ENCODE assay signal across 15 mouse cellular contexts in genomic region chr9:52013900-52014455, GRCm38 (mm10). TPM values are rescaled to one million over a fixed set of nuclear protein-coding genes. Genes with fewer than 3 reads are reported as not detected.
A peak's percentile ranks its signal among the peaks of the same experiment; 100 is the strongest.
DNase-seq lines count a peak whose midpoint lies in the region; ATAC-seq and TF ChIP-seq lines count a peak whose summit lies in the region.
"Had no signal": no experiment of that assay in that cellular context is flagged by ENCODE, and none has a peak within 500 bp of the region (broad histone marks: within the 10 kb centered on the region; RNA-seq: fewer than 3 reads in every experiment).

No protein-coding gene starts in this region.

- WGBS in limb, embryonic 10.5 days = 80% methylated on average over 5 of the region's 5 CpGs
- WGBS in lung, postnatal 0 days = 46% methylated on average over 5 of the region's 5 CpGs

- H3K27ac ChIP-seq in gastrocnemius, adult 2 months = peak overlapping the region; percentile 36
- H3K27ac ChIP-seq in brown adipose tissue, adult 24 weeks (replicated peaks; ENCODE audit: low read depth, low read length) = peak overlapping the region; percentile 79
- no peak overlapping the region for H3K27ac ChIP-seq in limb, embryonic 10.5 days
- H3K27ac ChIP-seq in lung, postnatal 0 days (ENCODE audit: low read length) = no peak overlapping the region
- H3K27ac ChIP-seq: limb, embryonic 13.5 days had no signal

- H3K4me2 ChIP-seq in lung, postnatal 0 days (replicated peaks; ENCODE audit: low read depth, low read length) = no peak overlapping the region
- H3K4me2 ChIP-seq: limb, embryonic 13.5 days had no signal

- no peak for ATAC-seq in lung, postnatal 0 days
- ATAC-seq: inflammation-experienced regulatory T-cells, adult 6 months had no signal

- H3K4me1 ChIP-seq in brown adipose tissue, adult 24 weeks (ENCODE audit: control insufficient read depth, insufficient read depth, insufficient read length, low read length) = peaks cover 11% of the 10 kb centered on the region
- H3K4me1 ChIP-seq in limb, embryonic 10.5 days = no peaks in the 10 kb centered on the region
- no peaks in the 10 kb centered on the region for H3K4me1 ChIP-seq in lung, postnatal 0 days (ENCODE audit: insufficient read depth, low read depth, low read length)
- H3K4me1 ChIP-seq: limb, embryonic 13.5 days; megakaryocyte, embryonic 14.5 days had no signal

- no peaks in the 10 kb centered on the region for H3K9me3 ChIP-seq in limb, embryonic 10.5 days (replicated peaks)
- no peaks in the 10 kb centered on the region for H3K9me3 ChIP-seq in lung, postnatal 0 days (ENCODE audit: low read length)
- H3K9me3 ChIP-seq: G1E; limb, embryonic 13.5 days; megakaryocyte, embryonic 14.5 days had no signal

- no peak for DNase-seq in gastrocnemius, adult 2 months
- no peak for DNase-seq in gastrocnemius, postnatal 25 days
- peak; percentile 23 for DNase-seq in 3T3-L1 (ENCODE audit: low read depth, low spot score)
- DNase-seq in kidney, adult 9 months = peak; percentile 79
- DNase-seq in thymus, postnatal 4 days = no peak
- DNase-seq in limb, embryonic 10.5 days (ENCODE audit: low spot score) = no peak
- DNase-seq in lung, postnatal 0 days (ENCODE audit: low spot score) = no peak
- DNase-seq: B cell, adult 2 months; layer of hippocampus, postnatal 36 days had no signal

- TF ChIP-seq EP300 in lung, postnatal 0 days (IDR thresholded peaks at IDR 0.05) = no peak

- intact Hi-C loops in gastrocnemius, adult 2 months (cut with DNase I) = no loop called here

- no peaks in the 10 kb centered on the region for H3K27me3 ChIP-seq in limb, embryonic 10.5 days (ENCODE audit: low read depth, poor library complexity, severe bottlenecking)
- no peaks in the 10 kb centered on the region for H3K27me3 ChIP-seq in lung, postnatal 0 days (replicated peaks; ENCODE audit: insufficient read depth, low read length)
- H3K27me3 ChIP-seq: limb, embryonic 13.5 days had no signal

- no peaks in the 10 kb centered on the region for H3K36me3 ChIP-seq in limb, embryonic 10.5 days
- H3K36me3 ChIP-seq in lung, postnatal 0 days (ENCODE audit: insufficient read depth, low read length) = no peaks in the 10 kb centered on the region
- H3K36me3 ChIP-seq: G1E; limb, embryonic 13.5 days had no signal

- TF ChIP-seq CTCF in gastrocnemius, adult 2 months (IDR thresholded peaks at IDR 0.05) = no peak
- TF ChIP-seq CTCF in lung, postnatal 0 days (IDR thresholded peaks at IDR 0.05) = no peak

- no peak overlapping the region for H3K9ac ChIP-seq in lung, postnatal 0 days (replicated peaks; ENCODE audit: low read depth)
- H3K9ac ChIP-seq: limb, embryonic 13.5 days had no signal

- no peak overlapping the region for H3K4me3 ChIP-seq in gastrocnemius, adult 2 months
- no peak overlapping the region for H3K4me3 ChIP-seq in brown adipose tissue, adult 24 weeks (ENCODE audit: insufficient read depth, low read depth, low read length)
- H3K4me3 ChIP-seq in limb, embryonic 10.5 days = no peak overlapping the region
- H3K4me3 ChIP-seq in lung, postnatal 0 days (ENCODE audit: low read depth, low read length) = no peak overlapping the region
- H3K4me3 ChIP-seq: limb, embryonic 13.5 days; megakaryocyte, embryonic 14.5 days; myocyte had no signal

RNA-seq across cellular contexts. Expression of gene Rdx, which starts 33.0 kb away (rescaled TPM):
- total RNA-seq in gastrocnemius, adult 2 months (2021) = 100 to 1,000 TPM; 118 to 125 TPM
- 100 to 1,000 TPM; 101 to 109 TPM for total RNA-seq in gastrocnemius, postnatal 25 days (2021)
- 57.0 and 62.5 TPM in 2 replicates for polyA plus RNA-seq in brown adipose tissue, adult 24 weeks (2012; ENCODE audit: insufficient read depth, insufficient read length, missing spikeins)
- 118 and 132 TPM in 2 replicates for polyA plus RNA-seq in limb, embryonic 10.5 days (2016; fragmentation: Nextera tagmentation; extraction: Ambion mirVana)
- 143 and 167 TPM in 2 replicates for polyA plus RNA-seq in lung, postnatal 0 days (2015; fragmentation: Nextera tagmentation; extraction: Ambion mirVana)

RNA-seq across cellular contexts. Expression of gene Fdx1, which starts 50.6 kb away (rescaled TPM):
- 10 to 100 TPM; 37.0 to 47.5 TPM for total RNA-seq in gastrocnemius, adult 2 months (2021)
- 10 to 100 TPM; 42.1 to 48.2 TPM for total RNA-seq in gastrocnemius, postnatal 25 days (2021)
- polyA plus RNA-seq in brown adipose tissue, adult 24 weeks (2012; ENCODE audit: insufficient read depth, insufficient read length, missing spikeins) = 169 and 224 TPM in 2 replicates
- 53.5 and 66.9 TPM in 2 replicates for polyA plus RNA-seq in limb, embryonic 10.5 days (2016; fragmentation: Nextera tagmentation; extraction: Ambion mirVana)
- polyA plus RNA-seq in lung, postnatal 0 days (2015; fragmentation: Nextera tagmentation; extraction: Ambion mirVana) = 217 and 260 TPM in 2 replicates

Comparison
In these comparisons a context has a peak if more than half of its experiments do, and no peak if none do; other contexts are left out.
1. DNase-seq: peak in 3T3-L1 (single experiment) and kidney, adult 9 months (single experiment); none in gastrocnemius, adult 2 months (single experiment), gastrocnemius, postnatal 25 days (single experiment), thymus, postnatal 4 days (single experiment), limb, embryonic 10.5 days (single experiment) and lung, postnatal 0 days (single experiment).
2. H3K27ac ChIP-seq: peak in gastrocnemius, adult 2 months (single experiment) and brown adipose tissue, adult 24 weeks (single experiment); none in limb, embryonic 10.5 days (single experiment) and lung, postnatal 0 days (single experiment).